Mouse (Mus musculus): Measurements from ENCODE around the gene Chrm3.

- TF ChIP-seq POLR2A (IDR thresholded peaks at IDR 0.05; ENCODE audit: borderline replicate concordance, extremely low read depth, insufficient read depth, insufficient read length, poor library complexity, severe bottlenecking) = no peak
- TF ChIP-seq CTCF (IDR thresholded peaks at IDR 0.05; ENCODE audit: borderline replicate concordance, extremely low read depth, insufficient read depth, insufficient read length) = no peak
Observed at GRCm38 (mm10) chr13:10131064-10131463, 229.6 kb downstream of the Chrm3 start.

Measured in brain, embryonic 14.5 days (tissue).